Mouse (Mus musculus): ENCODE measurements at regions not wholly inside any gene's neighbourhood (a gene's known extent, or its start where the extent isn't known, plus 50 kb on each side); places are given as distances from the start of the nearest gene placed in this dataset.

GRCm38 (mm10) chr6:35640672-35641071 is 101.0 kb upstream of the Mtpn start:
- Histone ChIP-seq H3K9ac (ENCODE audit: control insufficient read depth, low read depth, low read length, poor library complexity, severe bottlenecking) (no peak overlapping the region), H3K79me2 (ENCODE audit: control insufficient read depth, insufficient read depth, low read length, poor library complexity) (no peaks in the 10 kb centered on the region), H3K4me3 (ENCODE audit: control insufficient read depth in 1 of 2, insufficient read depth in 1 of 2, low read depth in 2 of 2, low read length in 2 of 2) (no peak overlapping the region), H3K36me3 (ENCODE audit: control insufficient read depth in 1 of 2, insufficient read depth in 2 of 2, low read length in 2 of 2) (no peaks in the 10 kb centered on the region), H3K27me3 (ENCODE audit: control insufficient read depth in 1 of 2, insufficient read depth in 2 of 2, low read length in 2 of 2) (no peaks in the 10 kb centered on the region), H3K27ac (ENCODE audit: control insufficient read depth, low read depth, low read length) (no peak overlapping the region), H3K9me3 (replicated peaks; ENCODE audit: insufficient read depth, low read length) (no peaks in the 10 kb centered on the region), H3K4me1 (ENCODE audit: control insufficient read depth in 1 of 2, insufficient read depth in 2 of 2, low read length in 2 of 2) (no peaks in the 10 kb centered on the region)
- DNase-seq (ENCODE audit: low read depth, low spot score): no peak
- TF ChIP-seq ZNF384 (IDR thresholded peaks at IDR 0.05; ENCODE audit: low read depth, low read length): no peak
- no peak for TF ChIP-seq TBP (IDR thresholded peaks at IDR 0.05; ENCODE audit: low read depth, low read length)
- no peak for TF ChIP-seq NRF1 (IDR thresholded peaks at IDR 0.05; ENCODE audit: insufficient read depth, low read depth, low read length, poor library complexity, severe bottlenecking)
- TF ChIP-seq KAT2A (conservative IDR thresholded peaks at IDR 0.05; ENCODE audit: low read depth, low read length): no peak
- no peak for TF ChIP-seq POLR2AphosphoS5 (IDR thresholded peaks at IDR 0.05; ENCODE audit: borderline replicate concordance, low read depth, low read length)
- TF ChIP-seq MYC (IDR thresholded peaks at IDR 0.05; ENCODE audit: low read depth, low read length): no peak
- TF ChIP-seq NELFE (IDR thresholded peaks at IDR 0.05; ENCODE audit: low read depth, low read length): no peak
- TF ChIP-seq E2F4 (IDR thresholded peaks at IDR 0.05; ENCODE audit: borderline replicate concordance, low read depth, low read length): no peak
- TF ChIP-seq UBTF (IDR thresholded peaks at IDR 0.05; ENCODE audit: borderline replicate concordance, insufficient read depth, low read depth, low read length): no peak
- TF ChIP-seq MXI1 (IDR thresholded peaks at IDR 0.05; ENCODE audit: low read depth, low read length): no peak

DNA sequence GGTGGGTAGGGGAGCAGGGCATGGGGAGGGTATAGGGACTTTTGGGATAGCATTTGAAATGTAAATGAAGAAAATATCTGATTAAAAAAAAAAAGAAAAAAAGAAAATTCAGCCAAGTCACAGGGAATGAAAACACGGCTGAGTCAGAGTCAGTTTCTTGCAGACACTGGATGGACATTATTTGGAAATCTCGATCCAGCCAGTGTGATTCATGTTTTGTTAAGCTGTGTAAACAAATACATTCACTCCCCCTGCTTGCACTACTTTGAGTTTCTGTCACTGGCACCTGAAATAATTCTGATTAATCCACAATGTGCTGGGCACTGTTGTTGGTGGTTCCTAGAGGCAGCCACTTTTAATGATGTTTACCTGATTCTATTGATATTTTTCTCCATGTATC is 68.6 kb upstream of the Mtpn start:
- H3K36me3 ChIP-seq (ENCODE audit: control insufficient read depth in 1 of 2, insufficient read depth in 2 of 2, low read length in 2 of 2): no peaks in the 10 kb centered on the region

More for the DNA sequence above, 68.6 kb upstream of the Mtpn start:
- DNase-seq (ENCODE audit: low read depth, low spot score): no peak
- Histone ChIP-seq H3K27me3 (ENCODE audit: control insufficient read depth in 1 of 2, insufficient read depth in 2 of 2, low read length in 2 of 2) (no peaks in the 10 kb centered on the region), H3K27ac (ENCODE audit: control insufficient read depth, low read depth, low read length) (no peak overlapping the region), H3K9ac (ENCODE audit: control insufficient read depth, low read depth, low read length, poor library complexity, severe bottlenecking) (no peak overlapping the region), H3K9me3 (replicated peaks; ENCODE audit: insufficient read depth, low read length) (no peaks in the 10 kb centered on the region), H3K79me2 (ENCODE audit: control insufficient read depth, insufficient read depth, low read length, poor library complexity) (no peaks in the 10 kb centered on the region), H3K4me3 (ENCODE audit: control insufficient read depth in 1 of 2, insufficient read depth in 1 of 2, low read depth in 2 of 2, low read length in 2 of 2) (no peak overlapping the region), H3K4me1 (ENCODE audit: control insufficient read depth in 1 of 2, insufficient read depth in 2 of 2, low read length in 2 of 2) (no peaks in the 10 kb centered on the region)
- no peak for TF ChIP-seq POLR2A (IDR thresholded peaks at IDR 0.05; ENCODE audit: control insufficient read depth in 1 of 2, insufficient read depth in 1 of 2, low read depth in 1 of 2, low read length in 2 of 2, poor library complexity in 1 of 2)
- no peak for TF ChIP-seq USF1 (IDR thresholded peaks at IDR 0.05; ENCODE audit: low read depth, low read length)
- no peak for TF ChIP-seq MAZ (IDR thresholded peaks at IDR 0.05; ENCODE audit: low read depth, low read length)
- no peak for TF ChIP-seq RCOR1 (IDR thresholded peaks at IDR 0.05; ENCODE audit: low read depth, low read length)
- TF ChIP-seq MAFK (IDR thresholded peaks at IDR 0.05; ENCODE audit: borderline replicate concordance, low read depth, low read length): no peak
- TF ChIP-seq NELFE (IDR thresholded peaks at IDR 0.05; ENCODE audit: low read depth, low read length): no peak
- no peak for TF ChIP-seq ETS1 (IDR thresholded peaks at IDR 0.05; ENCODE audit: low read depth, low read length)
- no peak for TF ChIP-seq ZC3H11A (IDR thresholded peaks at IDR 0.05; ENCODE audit: low read depth, low read length)
- TF ChIP-seq ELF1 (IDR thresholded peaks at IDR 0.05; ENCODE audit: low read depth, low read length): no peak
- no peak for TF ChIP-seq NRF1 (IDR thresholded peaks at IDR 0.05; ENCODE audit: insufficient read depth, low read depth, low read length, poor library complexity, severe bottlenecking)
- TF ChIP-seq POLR2AphosphoS2 (IDR thresholded peaks at IDR 0.05; ENCODE audit: low read length): no peak
- TF ChIP-seq UBTF (IDR thresholded peaks at IDR 0.05; ENCODE audit: borderline replicate concordance, insufficient read depth, low read depth, low read length): no peak
- TF ChIP-seq HCFC1 (IDR thresholded peaks at IDR 0.05; ENCODE audit: low read depth, low read length): no peak
- no peak for TF ChIP-seq SMC3 (IDR thresholded peaks at IDR 0.05; ENCODE audit: low read depth, low read length)
- no peak for TF ChIP-seq ZKSCAN1 (IDR thresholded peaks at IDR 0.05; ENCODE audit: low read depth, low read length)
- TF ChIP-seq TBP (IDR thresholded peaks at IDR 0.05; ENCODE audit: low read depth, low read length): no peak
- TF ChIP-seq SIN3A (IDR thresholded peaks at IDR 0.05; ENCODE audit: low read length): no peak
- TF ChIP-seq TCF12 (IDR thresholded peaks at IDR 0.05; ENCODE audit: low read depth, low read length): no peak

All from MEL (cell line).